Mouse (Mus musculus) small intestine, adult 2 months (tissue): ENCODE measurements around the gene Pi16.

Experiments
- CTCF ChIP-seq: fragments of 200-500 bp; IDR thresholded peaks from 2 replicates; pipeline ENCODE4 v1.5.1; 2012; ENCODE audit warnings: low read depth, mild to moderate bottlenecking, control low read depth, inconsistent platforms, low read length, moderate library complexity, mixed read lengths; ENCODE audit not compliant: insufficient replicate concordance, insufficient read length; ENCODE audit errors: extremely low read depth
- POLR2A ChIP-seq: fragments of 200-500 bp; IDR thresholded peaks from 2 replicates; pipeline ENCODE4 v1.6.1; 2012; ENCODE audit warnings: low read depth, mild to moderate bottlenecking, control low read depth, inconsistent platforms, low read length, moderate library complexity

DNA sequence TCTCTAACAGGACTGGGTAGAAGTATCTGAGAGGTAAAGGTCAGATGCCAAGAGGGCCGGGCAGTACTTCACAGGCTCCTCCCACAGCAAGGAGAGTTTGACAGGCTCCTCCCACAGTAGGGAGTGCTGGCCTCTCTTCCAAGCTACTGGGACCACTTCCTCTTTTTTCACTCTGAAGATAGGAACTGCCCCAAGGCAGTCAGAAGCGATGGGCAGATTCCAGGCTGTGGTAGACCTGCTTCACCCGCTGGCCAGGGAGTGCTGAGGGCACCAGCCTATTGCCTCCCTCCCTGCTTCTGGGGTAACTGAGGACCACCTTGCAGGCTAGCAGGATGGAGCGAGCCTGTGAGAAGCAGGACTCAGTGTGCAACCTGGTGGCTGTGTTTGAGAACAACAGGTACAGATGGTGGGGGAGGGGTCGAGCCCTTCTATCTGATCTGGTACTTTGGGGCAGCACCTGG is 43.3 kb downstream of the Pi16 start, which contains the start of gene Fgd2:
- no peak for TF ChIP-seq POLR2A
- TF ChIP-seq CTCF: no peak
